Mouse (Mus musculus): ENCODE measurements around the gene Chek2.

Chek2 gene

GRCm38 (mm10) chr5:110898785-110899184 lies 59.0 kb downstream of the Chek2 start:
- in situ Hi-C loops (cut with MseI, MboI), result no loop called here

GRCm38 (mm10) chr5:110900331-110900730 lies 60.6 kb downstream of the Chek2 start:
- in situ Hi-C loops (cut with MseI, MboI), result no loop called here

GRCm38 (mm10) chr5:110906708-110907107 lies 66.9 kb downstream of the Chek2 start:
- in situ Hi-C loops (cut with MseI, MboI), result no loop called here

GRCm38 (mm10) chr5:110908879-110909278 lies 69.1 kb downstream of the Chek2 start:
- in situ Hi-C loops (cut with MseI, MboI), result no loop called here

GRCm38 (mm10) chr5:110909955-110910589 lies 70.3 kb downstream of the Chek2 start:
- in situ Hi-C loops (cut with MseI, MboI), result no loop called here

- in situ Hi-C loops (cut with MseI, MboI), result no loop called here
These were observed 75.1 kb downstream of the Chek2 start for GRCm38 (mm10) chr5:110914859-110915258.

- in situ Hi-C loops (cut with MseI, MboI), result no loop called here
These were observed 76.5 kb downstream of the Chek2 start for GRCm38 (mm10) chr5:110916241-110916640.

GRCm38 (mm10) chr5:110919541-110919940 lies 79.8 kb downstream of the Chek2 start:
- in situ Hi-C loops (cut with MseI, MboI), result no loop called here

- in situ Hi-C loops (cut with MseI, MboI), result no loop called here
These were observed 83.6 kb downstream of the Chek2 start for GRCm38 (mm10) chr5:110923336-110923735.
